Mouse (Mus musculus) heart, adult 2 months (tissue): ENCODE data around the gene S100pbp. TPM values are rescaled to one million over a fixed set of nuclear protein-coding genes. Genes with fewer than 3 reads are reported as not detected.

Source experiments
- DNase-seq, 2 experiments: peaks; one replicate each; pipeline ENCODE4 v3.0.0; 2021
- H3K27ac ChIP-seq: fragments of 200-600 bp; 2 replicates; pipeline ENCODE4 v1.8.1; 2022
- H3K27me3 ChIP-seq: fragments of 200-500 bp; 2 replicates; pipeline ENCODE4 v1.6.1; 2012; ENCODE audit warnings: mild to moderate bottlenecking, low read length, inconsistent platforms, mixed read lengths; ENCODE audit not compliant: control insufficient read depth, insufficient read depth
- H3K36me3 ChIP-seq: fragments of 200-500 bp; 2 replicates; pipeline ENCODE4 v1.6.1; 2012; ENCODE audit warnings: low read length, inconsistent platforms; ENCODE audit not compliant: control insufficient read depth, insufficient read depth
- H3K4me1 ChIP-seq: fragments of 200-500 bp; 2 replicates; pipeline ENCODE4 v1.6.1; 2011; ENCODE audit warnings: low read length; ENCODE audit not compliant: control insufficient read depth, insufficient read depth
- H3K4me3 ChIP-seq: fragments of 200-600 bp; 2 replicates; pipeline ENCODE4 v1.8.1; 2022
- H3K79me2 ChIP-seq: fragments of 200-500 bp; replicated peaks from 2 replicates; pipeline ENCODE4 v1.6.1; 2012; ENCODE audit warnings: mild to moderate bottlenecking, inconsistent platforms, low read length, moderate library complexity, mixed read lengths; ENCODE audit not compliant: control insufficient read depth, insufficient read depth
- H3K9ac ChIP-seq: fragments of 200-500 bp; 2 replicates; pipeline ENCODE4 v1.6.1; 2012; ENCODE audit warnings: low read depth, mild to moderate bottlenecking, control low read depth, inconsistent platforms, low read length, mixed read lengths
- CTCF ChIP-seq: fragments of 200-600 bp; IDR thresholded peaks from 2 replicates; pipeline ENCODE4 v1.8.1; 2022; ENCODE audit warnings: antibody characterized with exemption, mild to moderate bottlenecking, moderate library complexity
- EP300 ChIP-seq: fragments of 200-500 bp; IDR thresholded peaks from 2 replicates; pipeline ENCODE4 v1.6.1; 2011; ENCODE audit warnings: low read depth, low read length, control low read depth; ENCODE audit not compliant: insufficient read depth
- POLR2A ChIP-seq: fragments of 200-500 bp; IDR thresholded peaks from 2 replicates; pipeline ENCODE4 v1.6.1; 2011; ENCODE audit warnings: mild to moderate bottlenecking, low read depth, low read length, control low read depth; ENCODE audit not compliant: insufficient read depth
- WGBS: fragments of 180-500 bp; shearing (Covaris S2); methylation state at CpG from one replicate; pipeline ENCODE4 v1.1.7; 2018; 5-methylcytosine and 5-hydroxymethylcytosine counted together
- intact Hi-C: fragments of 180-260 bp; cut with DNase I; formaldehyde crosslinking; loops from one replicate; pipeline ENCODE4 v1.15.1; 2025
- polyA plus RNA-seq: library from polyadenylated mRNA; depleted of rRNA; stranded (reverse); fragments of >200 nt; gene quantifications from 2 replicates; pipeline ENCODE4 v1.2.3, GENCODE M21; 2012
- total RNA-seq, 2 experiments: library from RNA; stranded (reverse); gene quantifications; 2 replicates each; pipeline ENCODE4 v1.2.3; 2021

S100pbp gene
- total and polyA plus RNA-seq, 3 experiments: 6.6 to 14.2 (median 10.2) TPM

GRCm38 (mm10) chr4:129130149-129130548 lies 59.4 kb downstream of the S100pbp start:
- intact Hi-C loops: loop anchor here (5.0 kb wide), 1 partner anchor 327 kb away; no protein-coding TSS in a partner anchor
- Histone ChIP-seq H3K36me3 (no peaks in the 10 kb centered on the region), H3K4me3 (no peak overlapping the region), H3K79me2 (no peaks in the 10 kb centered on the region), H3K27me3 (no peaks in the 10 kb centered on the region), H3K9ac (no peak overlapping the region), H3K27ac (no peak overlapping the region), H3K4me1 (peaks cover 4% of the 10 kb centered on the region)
- peak; percentile 86 for TF ChIP-seq CTCF
- TF ChIP-seq POLR2A: no peak
- no peak for TF ChIP-seq EP300
- peak; percentile 23 to 55 for DNase-seq
- 5% methylated on average over 8 of the region's 8 CpGs for WGBS

GRCm38 (mm10) chr4:129129387-129129786 lies 60.1 kb downstream of the S100pbp start:
- TF ChIP-seq CTCF (no peak), EP300 (no peak), POLR2A (no peak)
- intact Hi-C loops: no loop called here
- Histone ChIP-seq H3K36me3 (no peaks in the 10 kb centered on the region), H3K4me1 (0 out of 2 replicates have a peak, but pooled peaks cover 3% of the 10 kb centered on the region), H3K4me3 (no peak overlapping the region), H3K27ac (no peak overlapping the region), H3K79me2 (no peaks in the 10 kb centered on the region), H3K27me3 (peaks cover 1% of the 10 kb centered on the region), H3K9ac (no peak overlapping the region)
- no peak for DNase-seq
- WGBS: 37% methylated on average over 9 of the region's 9 CpGs

- no peak overlapping the region for H3K4me3 ChIP-seq
- no peak overlapping the region for H3K27ac ChIP-seq
- H3K79me2 ChIP-seq: no peaks in the 10 kb centered on the region
- 52% methylated on average over 13 of the region's 13 CpGs for WGBS
- H3K36me3 ChIP-seq: no peaks in the 10 kb centered on the region
- DNase-seq: no peak
- no peak for TF ChIP-seq EP300
- no peak for TF ChIP-seq POLR2A
- TF ChIP-seq CTCF: no peak
- H3K4me1 ChIP-seq: 0 out of 2 replicates have a peak, but pooled peaks cover 3% of the 10 kb centered on the region
- no peak overlapping the region for H3K9ac ChIP-seq
- peaks cover 3% of the 10 kb centered on the region for H3K27me3 ChIP-seq
- intact Hi-C loops: no loop called here
Measured at GRCm38 (mm10) chr4:129128582-129129338, 60.8 kb downstream of the S100pbp start.

- 5% methylated on average over 19 of the region's 19 CpGs for WGBS
- H3K4me3 ChIP-seq: no peak overlapping the region
- H3K4me1 ChIP-seq: 0 out of 2 replicates have a peak, but pooled peaks cover 3% of the 10 kb centered on the region
- H3K9ac ChIP-seq: no peak overlapping the region
- DNase-seq: peak in 1 of 2 experiments; percentile 53
- no peak overlapping the region for H3K27ac ChIP-seq
- TF ChIP-seq POLR2A (no peak), EP300 (no peak), CTCF (no peak)
- no peaks in the 10 kb centered on the region for H3K36me3 ChIP-seq
- H3K27me3 ChIP-seq: peaks cover 14% of the 10 kb centered on the region
- intact Hi-C loops: no loop called here
- H3K79me2 ChIP-seq: no peaks in the 10 kb centered on the region
Measured at GRCm38 (mm10) chr4:129125736-129126451, 63.6 kb downstream of the S100pbp start.

- WGBS: 7% methylated on average over 13 of the region's 13 CpGs
- H3K27ac ChIP-seq: no peak overlapping the region
- no peaks in the 10 kb centered on the region for H3K79me2 ChIP-seq
- H3K4me3 ChIP-seq: no peak overlapping the region
- peaks cover 14% of the 10 kb centered on the region for H3K27me3 ChIP-seq
- no peaks in the 10 kb centered on the region for H3K4me1 ChIP-seq
- intact Hi-C loops: no loop called here
- DNase-seq: no peak
- H3K36me3 ChIP-seq: no peaks in the 10 kb centered on the region
- TF ChIP-seq POLR2A (no peak), CTCF (no peak), EP300 (no peak)
- no peak overlapping the region for H3K9ac ChIP-seq
Measured at GRCm38 (mm10) chr4:129124652-129125146, 64.8 kb downstream of the S100pbp start.

- Histone ChIP-seq H3K9ac (no peak overlapping the region), H3K4me1 (no peaks in the 10 kb centered on the region), H3K79me2 (no peaks in the 10 kb centered on the region), H3K27me3 (peaks cover 14% of the 10 kb centered on the region), H3K27ac (no peak overlapping the region), H3K36me3 (no peaks in the 10 kb centered on the region), H3K4me3 (no peak overlapping the region)
- 16% methylated on average over 8 of the region's 8 CpGs for WGBS
- intact Hi-C loops: no loop called here
- TF ChIP-seq CTCF (no peak), POLR2A (no peak), EP300 (no peak)
- no peak for DNase-seq
Measured at GRCm38 (mm10) chr4:129122719-129123118, 66.8 kb downstream of the S100pbp start.
